Mouse (Mus musculus) megakaryocyte, embryonic 14.5 days (primary cell): ENCODE measurements around the gene Dok4.

ENCODE experiments used
- FLI1 ChIP-seq: IDR thresholded peaks from 2 replicates; pipeline ENCODE4 v1.6.1; 2012; ENCODE audit warnings: low read length, inconsistent platforms, mixed read lengths
- GATA1 ChIP-seq: IDR thresholded peaks from 3 replicates; pipeline ENCODE4 v1.6.1; 2012; ENCODE audit warnings: mixed read lengths, low read length, inconsistent platforms, borderline replicate concordance

DNA sequence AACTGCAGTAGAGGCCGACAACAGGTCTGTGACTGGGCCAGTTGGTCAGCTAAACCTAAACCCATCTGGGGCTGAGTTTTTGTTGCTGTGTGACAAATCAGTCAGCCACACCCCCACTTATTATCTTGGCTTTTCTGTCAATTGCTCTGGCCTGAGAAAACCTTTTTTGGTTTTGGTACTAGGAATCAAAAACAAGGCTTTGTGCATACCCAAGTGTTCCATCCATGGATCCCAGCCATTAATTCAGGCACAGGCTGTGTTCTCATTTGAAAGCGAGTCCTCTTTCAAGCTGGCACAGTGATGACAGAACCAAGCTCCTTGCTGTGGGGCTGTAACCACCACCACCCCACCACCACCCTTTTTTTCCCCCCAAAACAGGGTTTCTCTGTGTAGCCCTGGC lies 54.7 kb downstream of the Dok4 start:
- TF ChIP-seq GATA1 (no peak), FLI1 (no peak)
